Mouse (Mus musculus) B cell, adult (primary cell): ENCODE data around the gene Erfe. TPM values are rescaled to one million over a fixed set of nuclear protein-coding genes. Genes with fewer than 3 reads are reported as not detected.

Source experiments
- total RNA-seq: library from RNA; stranded (reverse); gene quantifications from 4 replicates; pipeline ENCODE4 v1.2.4, GENCODE M21; 2023; ENCODE audit not compliant: inconsistent age

Gene Erfe
- total RNA-seq: not detected in 4 replicates

DNA sequence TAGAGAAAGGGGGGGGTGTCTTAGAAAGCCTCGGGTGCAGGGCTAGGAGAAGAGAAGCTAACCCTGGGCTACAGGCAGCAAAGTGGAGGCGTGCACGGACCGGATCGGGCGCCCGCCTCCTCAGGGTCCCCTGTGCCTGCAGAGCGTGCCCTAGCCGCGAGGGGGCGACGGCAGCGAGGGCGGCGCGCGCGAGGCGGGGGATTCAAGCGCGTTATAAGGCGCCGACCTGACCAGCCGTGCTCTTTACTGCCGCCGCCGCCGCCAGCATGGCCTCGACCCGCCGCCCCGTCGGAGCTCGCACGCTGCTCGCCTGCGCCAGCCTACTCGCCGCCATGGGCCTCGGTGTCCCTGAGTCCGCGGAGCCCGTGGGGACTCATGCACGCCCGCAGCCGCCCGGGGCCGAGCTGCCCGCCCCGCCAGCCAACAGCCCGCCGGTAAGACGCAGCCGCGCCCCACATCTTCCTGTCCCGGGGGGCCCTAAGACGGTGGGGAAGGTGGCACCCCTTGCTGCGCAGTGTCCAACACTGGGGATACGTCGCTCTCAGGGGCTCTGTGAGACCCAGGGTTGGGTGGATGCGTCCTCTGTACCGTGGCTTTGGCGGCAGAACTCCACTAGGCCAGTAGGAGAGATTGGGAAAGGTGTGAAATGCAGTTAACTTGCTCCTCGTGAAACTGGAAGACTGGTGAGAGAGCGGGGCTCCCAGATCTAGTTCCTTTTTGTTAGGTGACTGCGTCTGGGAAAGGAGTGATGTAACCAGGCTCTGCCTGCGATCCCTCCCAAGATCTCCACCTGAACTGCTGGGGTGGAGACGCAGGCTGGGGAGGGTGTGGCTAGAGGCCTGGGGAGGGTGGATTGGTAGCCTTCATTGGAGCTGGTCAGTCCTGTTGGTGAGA lies at the start of gene Erfe:
TSS of gene Erfe (plus strand) at position 216 of the 894 bp plus-strand sequence.

DNA sequence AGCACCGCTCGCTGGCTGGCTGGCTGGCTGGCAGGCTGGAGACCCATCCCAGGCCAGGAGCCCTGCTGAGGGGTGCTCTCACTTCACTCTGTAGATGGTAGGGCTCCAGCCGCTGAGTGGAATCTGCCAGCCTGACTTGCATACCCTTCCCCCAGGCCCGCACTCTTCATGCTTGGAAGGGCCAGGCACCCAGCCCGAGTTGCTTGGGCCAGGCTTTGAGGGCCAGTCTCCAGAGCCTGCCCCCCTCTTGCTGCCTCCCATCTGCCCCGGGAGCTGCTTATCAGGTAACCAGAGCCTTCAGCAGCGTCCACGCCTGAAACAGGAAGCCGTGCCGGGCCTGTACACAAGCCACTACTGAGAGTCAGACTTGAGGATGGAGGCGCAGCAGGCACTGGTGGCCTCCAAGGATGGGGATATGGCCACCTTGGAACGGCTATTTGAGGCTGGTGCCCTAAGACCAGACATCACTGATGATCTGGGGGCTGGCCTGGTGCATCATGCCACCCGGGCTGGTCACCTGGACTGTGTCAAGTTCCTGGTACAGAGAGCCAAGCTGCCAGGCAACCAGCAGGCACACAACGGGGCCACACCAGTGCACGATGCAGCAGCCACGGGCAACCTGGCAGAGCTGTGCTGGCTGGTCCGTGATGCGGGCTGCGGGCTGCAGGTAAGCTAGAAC lies 44.3 kb upstream of the Erfe start, which contains the start of gene Espnl:
TSS of gene Espnl (plus strand) at position 316 of the 679 bp plus-strand sequence.

DNA sequence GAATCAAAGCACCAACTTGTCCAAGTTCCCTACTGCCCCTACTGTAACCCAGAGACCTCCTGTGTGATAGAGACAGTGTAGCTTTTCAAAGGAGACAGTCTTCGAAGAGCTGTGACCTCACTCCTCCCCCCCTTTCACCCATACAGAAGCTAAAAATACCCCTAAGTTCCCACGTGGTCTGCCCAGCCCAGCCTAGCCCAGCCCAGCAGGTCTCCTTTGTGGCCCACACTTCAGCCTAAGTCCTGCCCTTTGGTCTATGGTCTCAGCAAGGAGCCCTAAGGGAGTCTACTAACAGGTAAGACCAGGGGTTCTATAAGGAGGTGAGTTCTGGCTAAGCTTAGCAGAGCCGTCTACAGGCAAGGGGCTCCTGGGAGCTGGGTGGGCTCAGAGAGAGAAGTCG lies 15.4 kb upstream of the Erfe start, which contains the start of gene Klhl30:
TSS of gene Klhl30 (plus strand) at position 176 of the 400 bp plus-strand sequence.

DNA sequence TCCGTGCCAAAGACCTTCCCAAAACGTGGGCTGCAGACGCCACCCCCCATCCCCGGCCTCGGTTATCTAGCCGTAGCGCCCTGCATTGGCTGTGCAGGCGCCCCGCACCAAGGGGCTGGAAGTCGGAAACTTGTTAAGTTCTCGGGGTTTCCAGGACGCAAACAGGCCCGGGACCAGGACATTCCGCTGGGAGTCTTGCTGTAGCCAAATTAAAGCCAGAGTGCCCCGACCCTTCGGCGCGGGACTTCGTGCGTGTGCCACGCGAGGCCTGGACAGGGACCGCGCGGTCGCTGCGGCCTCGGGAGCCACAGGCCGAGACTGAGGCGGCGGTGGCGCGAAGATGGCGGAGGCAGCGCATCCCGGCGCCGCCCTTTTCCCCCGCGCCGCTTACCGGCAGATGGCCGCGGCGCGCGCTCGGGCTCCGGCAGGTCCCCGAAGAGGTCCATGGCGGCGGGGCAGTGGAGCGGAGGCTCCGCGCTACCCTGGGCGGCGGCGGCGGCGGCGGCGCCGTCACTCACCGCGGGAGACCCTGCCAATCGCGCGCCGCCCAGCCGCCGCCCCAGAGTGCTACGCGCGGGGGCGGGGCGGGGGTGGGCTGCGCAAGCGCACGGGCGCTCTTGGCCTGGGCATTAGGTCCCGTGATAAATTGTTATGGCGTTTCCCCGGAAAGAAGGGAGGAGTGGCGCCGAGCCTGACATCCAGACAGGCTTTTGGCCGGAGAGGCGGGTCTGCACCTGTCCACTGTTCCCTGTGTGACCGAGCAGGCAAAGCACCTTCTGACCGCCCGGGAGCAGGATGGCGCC lies 32.2 kb downstream of the Erfe start, which contains the start of gene Ilkap:
TSS of gene Ilkap (minus strand) at position 556 of the 803 bp plus-strand sequence.

DNA sequence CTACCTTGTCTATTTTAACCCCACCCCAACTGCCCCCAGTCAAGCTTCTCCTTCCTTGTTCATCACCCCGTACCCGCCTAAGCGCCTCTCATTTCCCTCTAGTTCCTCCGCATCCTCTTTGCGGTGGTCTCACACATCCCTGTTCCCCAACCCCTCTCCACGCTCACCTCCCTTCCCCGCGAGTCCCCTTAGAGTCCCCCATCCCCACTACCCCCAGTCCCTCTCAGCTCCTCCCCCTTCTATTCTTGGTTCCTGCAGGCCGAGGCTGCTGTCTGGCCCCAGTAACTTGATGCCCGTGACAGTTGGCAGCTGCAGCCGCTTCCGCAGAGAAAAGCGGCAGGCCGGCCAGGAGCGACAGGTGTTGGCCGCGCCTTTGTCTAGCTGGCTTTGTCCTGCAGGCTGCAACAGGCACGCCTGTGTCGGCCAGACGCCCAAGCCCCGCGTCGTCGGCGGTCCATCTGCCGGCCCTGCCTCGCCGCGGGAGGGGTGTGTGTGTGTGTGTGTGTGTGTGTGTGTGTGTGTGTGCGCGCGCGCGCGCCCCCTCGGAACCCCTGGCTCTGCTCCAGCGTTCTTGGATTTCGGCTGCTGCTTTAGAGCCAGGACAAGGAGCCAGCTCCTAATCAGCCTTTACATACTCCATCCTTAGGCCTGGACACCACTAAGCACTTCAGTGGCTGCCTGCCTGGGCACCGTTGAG lies 47.8 kb downstream of the Erfe start, which contains the start of gene Hes6:
TSS of gene Hes6 (minus strand) at position 141 of the 697 bp plus-strand sequence.

Other genes with a start within 250 kb of the Erfe start
- 0.61 to 1.00 TPM (median 0.83 TPM) in 4 replicates for gene Rbm44, start 221.3 kb upstream of the Erfe start, total RNA-seq
- 0.22 to 0.60 TPM in 2 of 4 replicates, not detected in the others for gene Ramp1, start 186.6 kb upstream of the Erfe start, total RNA-seq
- 49.8 to 62.2 TPM (median 57.1 TPM) in 4 replicates for gene Ube2f, start 116.1 kb upstream of the Erfe start, total RNA-seq
- 24.4 to 31.8 TPM (median 31.3 TPM) in 4 replicates for gene Scly, start 68.1 kb upstream of the Erfe start, total RNA-seq
- 0.19 TPM in 1 of 4 replicates, not detected in the others for gene Espnl, start 44.4 kb upstream of the Erfe start, total RNA-seq
- not detected in 4 replicates for gene Klhl30, start 15.4 kb upstream of the Erfe start, total RNA-seq
- gene Ilkap, start 32.4 kb downstream of the Erfe start, total RNA-seq: 110 to 118 TPM (median 114 TPM) in 4 replicates
- gene Hes6, start 47.6 kb downstream of the Erfe start, total RNA-seq: 32.1 to 42.0 TPM (median 36.4 TPM) in 4 replicates
- gene Per2, start 92.9 kb downstream of the Erfe start, total RNA-seq: 16.8 to 33.2 TPM (median 23.9 TPM) in 4 replicates
- gene Traf3ip1, start 128.2 kb downstream of the Erfe start, total RNA-seq: 7.1 to 9.6 TPM (median 8.4 TPM) in 4 replicates
- gene Asb1, start 174.1 kb downstream of the Erfe start, total RNA-seq: 11.6 to 16.5 TPM (median 15.1 TPM) in 4 replicates